Mouse (Mus musculus) lung, adult 2 months (tissue): ENCODE measurements around the gene Cast. TPM values are rescaled to one million over a fixed set of nuclear protein-coding genes. Genes with fewer than 3 reads are reported as not detected.

ENCODE experiments used
- DNase-seq: peaks from one replicate; pipeline ENCODE4 v3.0.0; 2022
- H3K4me1 ChIP-seq: fragments of 200-500 bp; 2 replicates; pipeline ENCODE4 v1.6.1; 2011; ENCODE audit warnings: low read length; ENCODE audit not compliant: control insufficient read depth, insufficient read depth
- H3K4me3 ChIP-seq: fragments of 200-500 bp; replicated peaks from 2 replicates; pipeline ENCODE3; 2011; ENCODE audit warnings: low read depth, mild to moderate bottlenecking, control low read depth, low read length; ENCODE audit errors: extremely low read depth
- CTCF ChIP-seq: fragments of 200-500 bp; IDR thresholded peaks from 2 replicates; pipeline ENCODE4 v1.5.1; 2011; ENCODE audit warnings: mild to moderate bottlenecking, low read length, control low read depth; ENCODE audit not compliant: insufficient read depth
- POLR2A ChIP-seq: fragments of 200-500 bp; IDR thresholded peaks from 2 replicates; pipeline ENCODE4 v1.6.1; 2011; ENCODE audit warnings: low read depth, mild to moderate bottlenecking, control low read depth, low read length, borderline replicate concordance; ENCODE audit errors: extremely low read depth
- WGBS: fragments of 180-500 bp; shearing (Covaris S2); methylation state at CpG from one replicate; pipeline ENCODE4 v1.1.7; 2018; 5-methylcytosine and 5-hydroxymethylcytosine counted together
- polyA plus RNA-seq: library from polyadenylated mRNA; depleted of rRNA; stranded (reverse); fragments of >200 nt; gene quantifications from 2 replicates; pipeline ENCODE4 v1.2.3, GENCODE M21; 2012; rRNA removed

Gene Cast
- 7.4 and 14.7 TPM in 2 replicates for polyA plus RNA-seq

GRCm38 (mm10) chr13:74808152-74808929 is at the start of gene Cast:
Gene Cast, minus strand, starts transcription at chr13:74808810.
- H3K4me1 ChIP-seq, result peaks cover 5% of the 10 kb centered on the region
- DNase-seq, result peak; percentile 82
- TF ChIP-seq POLR2A (peak; percentile 89; the same call in 1 of the 2 replicates), CTCF (no peak)
- peak within 1 kb of the TSS; percentile 64 for H3K4me3 ChIP-seq
- WGBS, result under 1% methylated on average over 36 of the region's 36 CpGs

GRCm38 (mm10) chr13:74854338-74855047 is 45.9 kb upstream of the Cast start:
- Histone ChIP-seq H3K4me1 (no peaks in the 10 kb centered on the region), H3K4me3 (no peak overlapping the region)
- WGBS, result 2% methylated on average over 3 of the region's 3 CpGs
- DNase-seq, result peak; percentile 53
- TF ChIP-seq POLR2A, result no peak
- peak; percentile 69 for TF ChIP-seq CTCF

GRCm38 (mm10) chr13:74850823-74851222 is 42.2 kb upstream of the Cast start:
- no peak for DNase-seq
- H3K4me1 ChIP-seq, result no peaks in the 10 kb centered on the region
- TF ChIP-seq POLR2A, result no peak
- no peak for TF ChIP-seq CTCF
- H3K4me3 ChIP-seq, result no peak overlapping the region
- WGBS, result 83% methylated on average over 2 of the region's 2 CpGs

GRCm38 (mm10) chr13:74845886-74846285 is 37.3 kb upstream of the Cast start:
- no peak for DNase-seq
- 88% methylated on average over 1 of the region's 1 CpGs for WGBS
- no peaks in the 10 kb centered on the region for H3K4me1 ChIP-seq
- TF ChIP-seq CTCF, result no peak
- no peak for TF ChIP-seq POLR2A
- H3K4me3 ChIP-seq, result no peak overlapping the region

- no peak overlapping the region for H3K4me3 ChIP-seq
- 49% methylated on average over 1 of the region's 1 CpGs for WGBS
- no peaks in the 10 kb centered on the region for H3K4me1 ChIP-seq
- no peak for DNase-seq
- TF ChIP-seq CTCF, result no peak
- TF ChIP-seq POLR2A, result no peak
These were observed 25.9 kb upstream of the Cast start for GRCm38 (mm10) chr13:74834543-74834942.

- Histone ChIP-seq H3K4me3 (no peak overlapping the region), H3K4me1 (no peaks in the 10 kb centered on the region)
- no peak for DNase-seq
- 59% methylated on average over 3 of the region's 3 CpGs for WGBS
- no peak for TF ChIP-seq POLR2A
- TF ChIP-seq CTCF, result no peak
These were observed 13.5 kb upstream of the Cast start for GRCm38 (mm10) chr13:74822095-74822494.

- H3K4me3 ChIP-seq, result no peak overlapping the region
- no peak for TF ChIP-seq CTCF
- TF ChIP-seq POLR2A, result no peak
- 82% methylated on average over 1 of the region's 1 CpGs for WGBS
- H3K4me1 ChIP-seq, result no peaks in the 10 kb centered on the region
- DNase-seq, result no peak
These were observed 7.1 kb upstream of the Cast start for GRCm38 (mm10) chr13:74815753-74816152.

- WGBS, result 1% methylated on average over 31 of the region's 31 CpGs
- TF ChIP-seq CTCF (no peak), POLR2A (peak; percentile 53; the same call in 1 of the 2 replicates)
- Histone ChIP-seq H3K4me3 (peak overlapping the region; percentile 64), H3K4me1 (peaks cover 5% of the 10 kb centered on the region)
- DNase-seq, result no peak
These were observed 1.0 kb downstream of the Cast start for GRCm38 (mm10) chr13:74807446-74808151.

- DNase-seq, result no peak
- H3K4me3 ChIP-seq, result no peak overlapping the region
- peaks cover 5% of the 10 kb centered on the region for H3K4me1 ChIP-seq
- 36% methylated on average over 5 of the region's 5 CpGs for WGBS
- TF ChIP-seq CTCF (no peak), POLR2A (no peak)
These were observed 1.7 kb downstream of the Cast start for GRCm38 (mm10) chr13:74806934-74807333.

- TF ChIP-seq CTCF (no peak), POLR2A (no peak)
- no peaks in the 10 kb centered on the region for H3K4me1 ChIP-seq
- H3K4me3 ChIP-seq, result no peak overlapping the region
- 63% methylated on average over 1 of the region's 1 CpGs for WGBS
- no peak for DNase-seq
These were observed 14.2 kb downstream of the Cast start for GRCm38 (mm10) chr13:74794435-74794834.

GRCm38 (mm10) chr13:74787681-74788080 is 20.9 kb downstream of the Cast start:
- H3K4me1 ChIP-seq, result no peaks in the 10 kb centered on the region
- WGBS, result 36% methylated on average over 1 of the region's 1 CpGs
- TF ChIP-seq POLR2A (no peak), CTCF (no peak)
- no peak for DNase-seq
- H3K4me3 ChIP-seq, result no peak overlapping the region
